Mouse (Mus musculus): ENCODE results near the gene Ltb4r2.

The Ltb4r2 gene

DNA sequence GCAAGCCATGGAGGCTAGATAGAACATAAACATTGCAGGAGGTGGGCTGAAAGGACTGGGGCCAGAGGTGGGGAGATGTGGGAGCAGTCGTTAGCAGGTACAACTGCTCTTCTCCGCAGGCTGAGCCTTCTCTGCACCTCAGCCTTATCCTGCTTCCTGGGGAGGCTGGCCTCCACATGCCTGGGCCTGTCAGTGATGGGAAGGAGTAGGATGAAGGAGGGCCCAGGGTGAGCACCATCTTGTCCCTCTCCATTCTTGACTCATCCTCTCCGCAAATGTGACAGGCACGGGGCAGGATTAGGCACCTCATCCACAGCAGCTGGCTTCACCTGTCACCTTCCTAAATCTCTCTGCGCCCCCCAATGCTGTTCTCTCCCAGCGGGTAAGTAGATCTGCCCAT, at the start of gene Ltb4r2:
TSS of gene Ltb4r2 (plus strand) at position 266 of the 400 bp plus-strand sequence.
- DNase-seq (ENCODE audit: low spot score in 2 of 2), result no peak

- DNase-seq (ENCODE audit: low spot score in 2 of 2), result no peak
Observed at GRCm38 (mm10) chr14:55711786-55712185, 49.4 kb upstream of the Ltb4r2 start.

DNA sequence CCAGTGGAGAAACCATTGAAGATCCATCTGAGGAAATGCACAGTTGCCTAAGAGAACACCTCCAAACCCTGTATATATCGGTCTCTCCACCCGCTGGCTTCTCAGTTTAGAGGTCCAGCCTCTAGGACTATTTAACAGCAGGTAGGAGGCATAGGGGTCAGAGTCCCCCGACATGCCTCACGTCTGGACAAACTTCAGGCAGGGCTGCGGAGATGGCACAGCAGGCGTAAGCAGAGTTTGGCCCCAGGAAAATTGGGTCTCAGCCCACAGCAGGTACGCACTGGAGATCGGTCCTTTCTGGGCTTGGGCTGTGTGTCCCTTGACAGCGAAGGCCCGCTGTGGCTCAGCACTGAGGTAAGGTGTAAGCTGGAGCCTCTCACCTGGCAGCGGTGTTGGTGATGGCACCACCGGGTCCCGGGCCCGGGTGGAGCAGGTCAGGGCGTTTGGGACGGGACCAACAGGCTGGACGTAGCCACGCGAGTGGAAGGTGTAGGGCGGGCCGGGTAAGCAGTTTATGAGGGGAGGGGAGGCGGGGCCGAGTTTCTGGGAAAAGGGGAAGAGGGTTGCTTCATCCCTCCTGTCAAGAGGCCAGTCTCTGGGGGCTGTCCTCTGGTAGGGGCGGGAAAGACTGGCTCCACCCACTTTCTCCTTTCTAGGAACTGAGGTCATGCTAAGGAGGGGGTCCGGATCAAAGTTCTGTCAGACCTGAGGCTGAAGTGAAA, 48.1 kb upstream of the Ltb4r2 start:
- no peak for DNase-seq (ENCODE audit: low spot score in 2 of 2)

DNA sequence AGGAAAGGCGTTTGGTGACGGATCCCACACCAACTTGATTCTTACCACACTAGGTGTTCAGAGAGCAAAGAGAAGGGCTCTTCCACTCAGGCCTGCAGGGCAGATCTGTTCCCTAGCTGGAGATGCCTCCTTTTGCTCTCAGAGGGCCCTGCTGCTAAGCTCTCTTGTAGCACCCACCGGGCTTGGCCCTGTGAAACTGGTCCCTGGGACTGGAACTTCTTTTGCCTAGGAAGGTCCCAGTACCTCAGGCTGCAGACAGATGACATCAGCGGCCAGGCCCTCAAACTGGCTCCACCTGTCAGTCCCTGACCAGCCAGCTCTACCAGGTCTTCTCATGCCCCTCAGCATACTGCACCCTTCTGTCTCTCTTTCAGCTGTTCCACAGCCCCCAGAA, 47.5 kb upstream of the Ltb4r2 start, which contains the start of gene Tgm1:
TSS of gene Tgm1 (minus strand) at position 198 of the 394 bp plus-strand sequence.
- no peak for DNase-seq (ENCODE audit: low spot score in 2 of 2)

DNA sequence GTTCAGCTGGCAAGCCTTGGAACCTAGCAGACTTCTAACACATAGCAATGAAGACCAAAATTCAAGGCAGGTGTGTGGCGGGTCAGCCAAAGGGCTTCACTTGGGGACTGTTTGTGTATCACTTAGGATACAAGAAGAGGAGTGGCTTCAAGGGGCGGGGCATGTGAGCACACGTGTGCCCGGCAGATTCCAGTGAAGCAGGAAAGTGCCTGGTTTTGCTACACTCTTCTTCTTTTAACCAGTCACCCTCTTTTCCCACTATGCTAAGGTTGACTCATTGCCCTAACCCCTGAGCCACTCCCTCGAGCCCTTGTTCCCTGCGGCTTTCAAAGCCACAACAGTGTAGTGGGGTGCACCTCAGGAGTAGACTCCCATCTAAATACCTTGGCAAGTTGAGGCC, 46.3 kb upstream of the Ltb4r2 start:
- no peak for DNase-seq (ENCODE audit: low spot score in 2 of 2)

- DNase-seq (ENCODE audit: low spot score in 2 of 2), result no peak
Observed at GRCm38 (mm10) chr14:55716271-55716670, 45.0 kb upstream of the Ltb4r2 start.

DNA sequence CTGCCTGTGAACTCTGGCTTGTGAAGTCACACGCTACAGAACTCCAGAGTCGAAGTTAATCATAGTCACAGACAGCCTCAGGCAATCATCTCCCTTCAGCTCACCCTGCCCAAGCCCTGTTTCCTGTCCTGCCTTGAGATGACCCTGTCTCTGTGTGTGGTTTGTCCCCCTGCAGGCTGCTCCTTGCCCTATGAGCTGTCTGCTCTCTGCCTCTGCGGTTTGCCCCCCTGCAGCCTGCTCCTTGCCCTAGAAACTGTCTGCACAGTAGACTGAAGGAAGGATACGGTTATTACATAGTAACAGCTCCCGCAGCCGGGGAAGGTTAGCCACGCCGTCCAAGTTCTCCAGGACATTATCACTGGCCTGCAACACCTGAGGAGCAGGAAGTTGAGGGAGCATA, 44.3 kb upstream of the Ltb4r2 start:
- DNase-seq (ENCODE audit: low spot score in 2 of 2), result no peak

DNA sequence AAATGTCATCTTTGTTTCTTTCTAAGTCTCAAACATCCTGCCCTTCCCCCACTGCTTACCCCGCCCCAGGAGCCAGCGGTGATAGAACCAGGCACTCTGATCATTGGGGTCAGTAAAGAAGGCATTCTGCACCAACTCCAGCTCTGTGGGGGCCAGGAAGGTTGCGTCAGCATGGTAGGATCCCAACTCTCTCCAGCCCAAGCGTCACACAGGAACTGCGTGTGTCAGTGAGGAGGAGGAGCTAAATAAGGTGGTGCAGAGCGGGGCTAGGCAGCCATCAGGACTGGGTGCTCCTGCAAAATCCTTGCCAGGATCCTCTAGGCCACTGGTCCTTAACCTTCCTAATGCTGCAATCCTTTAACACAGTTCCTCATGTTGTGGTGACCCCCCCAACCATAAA, 41.5 kb upstream of the Ltb4r2 start:
- DNase-seq (ENCODE audit: low spot score in 2 of 2), result no peak

DNA sequence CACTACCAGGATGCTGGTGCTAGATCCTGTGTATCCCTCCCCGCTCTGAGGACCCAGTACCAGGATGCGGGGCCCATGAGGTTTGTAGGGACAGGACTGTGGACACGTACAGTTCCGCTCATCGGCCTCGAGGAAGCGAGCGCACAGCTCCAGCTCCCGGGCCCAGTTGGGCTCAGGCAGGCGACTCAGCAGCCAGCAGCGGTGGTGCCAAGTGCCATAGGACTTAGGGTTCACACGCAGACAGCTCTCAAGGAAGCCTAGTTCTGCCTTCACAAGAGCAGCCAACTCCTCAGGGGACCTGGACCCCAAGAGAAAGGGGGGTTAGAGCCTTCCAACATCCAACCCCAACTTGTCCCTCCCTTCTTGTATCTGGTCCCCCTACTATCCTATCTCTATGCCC, 40.6 kb upstream of the Ltb4r2 start:
- DNase-seq (ENCODE audit: low spot score in 2 of 2), result no peak

- DNase-seq (ENCODE audit: low spot score in 2 of 2), result no peak
Observed at GRCm38 (mm10) chr14:55721076-55721475, 40.2 kb upstream of the Ltb4r2 start.

- DNase-seq (ENCODE audit: low spot score in 2 of 2), result peak; percentile 90 to 93
Observed at GRCm38 (mm10) chr14:55721700-55722437, 39.4 kb upstream of the Ltb4r2 start, which contains the start of gene Rabggta. Rabggta (minus strand) TSS chr14:55722263.

- DNase-seq (ENCODE audit: low spot score in 2 of 2), result no peak
Observed at GRCm38 (mm10) chr14:55722438-55722945, 38.7 kb upstream of the Ltb4r2 start.

GRCm38 (mm10) chr14:55723433-55723832, 37.8 kb upstream of the Ltb4r2 start:
- DNase-seq (ENCODE audit: low spot score in 2 of 2), result no peak

DNA sequence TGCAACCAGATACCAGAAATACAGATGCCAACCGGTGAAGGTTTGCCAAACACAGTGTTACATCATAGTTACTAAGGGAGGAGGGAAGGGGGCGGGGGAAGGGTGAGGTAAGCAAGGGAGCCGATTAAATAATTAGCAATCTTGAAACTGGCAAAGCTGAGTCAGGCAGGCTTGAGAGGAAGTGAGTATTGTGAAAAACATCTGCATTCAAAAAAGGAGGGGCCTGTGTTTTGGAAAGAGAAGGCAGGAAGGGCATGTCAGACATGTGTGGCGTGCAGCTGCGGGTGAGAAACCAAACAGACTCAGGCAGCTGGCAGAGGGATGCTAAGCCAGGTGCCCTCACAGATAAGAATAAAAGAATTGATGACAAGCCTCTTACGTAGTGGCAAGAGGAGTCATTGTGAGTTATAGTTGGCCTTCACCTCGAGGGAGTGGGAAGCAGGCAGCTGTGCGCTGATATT, 36.8 kb upstream of the Ltb4r2 start:
- DNase-seq (ENCODE audit: low spot score in 2 of 2), result no peak

DNA sequence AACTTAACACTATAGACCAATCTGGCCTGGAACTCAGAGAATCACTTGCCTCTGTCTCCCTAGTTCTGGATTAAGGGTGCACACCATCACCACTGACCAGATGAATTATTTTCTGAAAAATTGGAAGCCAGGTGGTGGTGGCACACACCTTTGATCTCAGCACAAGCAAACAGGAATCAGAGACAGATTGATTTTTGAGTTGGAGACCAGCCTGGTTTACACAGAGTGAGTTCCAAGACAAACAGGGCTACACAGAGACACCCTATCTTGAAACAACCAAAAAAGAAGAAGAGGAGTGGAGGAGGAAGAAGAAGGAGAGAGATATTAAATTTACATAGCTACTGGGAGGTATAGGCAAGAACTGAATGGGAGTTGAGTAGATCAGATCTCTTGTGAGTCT, 35.0 kb upstream of the Ltb4r2 start:
- no peak for DNase-seq (ENCODE audit: low spot score in 2 of 2)

DNA sequence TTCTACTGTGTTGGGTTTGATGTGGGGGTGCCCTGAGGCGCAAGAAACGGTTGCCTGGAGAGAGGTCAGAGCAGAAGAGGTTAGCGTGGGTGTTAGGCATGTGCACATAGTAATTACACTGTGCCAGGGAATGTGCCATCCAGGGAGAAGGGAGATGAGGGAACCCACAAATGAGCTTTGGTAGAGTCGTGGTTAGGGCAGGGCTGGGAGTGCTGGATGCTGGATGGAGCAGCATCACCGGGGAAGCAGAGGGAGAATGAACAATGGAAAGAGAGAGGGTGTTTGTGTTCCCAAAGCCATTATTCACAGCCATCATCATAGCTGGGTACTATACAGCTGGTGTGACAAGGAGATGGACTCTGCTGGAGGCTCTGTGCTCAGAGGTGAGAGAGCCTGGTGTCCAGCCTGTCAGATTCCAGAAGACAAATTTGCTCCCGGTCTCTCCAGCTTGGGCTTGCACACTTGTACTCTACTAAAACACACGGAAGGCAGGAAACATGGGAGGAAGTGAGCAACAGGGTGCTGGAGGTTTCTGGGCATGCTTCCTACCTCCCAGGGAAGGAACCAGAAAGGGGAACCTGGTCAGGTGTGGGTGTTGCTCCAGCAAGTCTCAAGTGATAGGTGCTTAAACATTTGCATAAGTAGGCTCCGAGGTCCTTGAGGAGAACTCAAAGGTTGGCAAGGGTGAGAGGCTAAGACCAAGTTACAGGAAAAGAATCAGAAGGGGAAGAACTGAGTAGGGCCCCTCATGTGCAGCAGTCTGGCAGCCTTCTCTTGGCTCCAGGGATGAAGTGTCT, 33.1 kb upstream of the Ltb4r2 start:
- no peak for DNase-seq (ENCODE audit: low spot score in 2 of 2)

DNA sequence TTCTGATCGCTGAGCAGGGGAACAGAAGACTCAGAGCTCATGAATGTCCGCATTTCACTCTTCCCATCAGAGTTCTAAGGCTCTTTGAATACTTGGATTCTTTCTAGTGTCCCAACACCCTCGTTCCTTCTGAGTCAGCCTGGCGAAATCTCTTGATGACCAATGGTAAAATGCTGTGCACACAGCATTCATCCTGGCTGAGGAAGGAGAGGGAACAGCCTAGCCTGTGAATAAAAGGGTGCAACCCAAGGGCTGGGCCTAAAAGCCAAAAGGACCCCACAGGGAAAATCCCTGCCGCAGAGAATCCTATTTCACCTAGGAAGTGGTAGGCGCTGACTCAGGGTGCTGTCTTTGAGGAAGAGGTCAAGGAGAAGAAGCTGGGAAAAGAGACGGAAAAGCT, 31.1 kb upstream of the Ltb4r2 start:
- DNase-seq (ENCODE audit: low spot score in 2 of 2), result no peak

DNA sequence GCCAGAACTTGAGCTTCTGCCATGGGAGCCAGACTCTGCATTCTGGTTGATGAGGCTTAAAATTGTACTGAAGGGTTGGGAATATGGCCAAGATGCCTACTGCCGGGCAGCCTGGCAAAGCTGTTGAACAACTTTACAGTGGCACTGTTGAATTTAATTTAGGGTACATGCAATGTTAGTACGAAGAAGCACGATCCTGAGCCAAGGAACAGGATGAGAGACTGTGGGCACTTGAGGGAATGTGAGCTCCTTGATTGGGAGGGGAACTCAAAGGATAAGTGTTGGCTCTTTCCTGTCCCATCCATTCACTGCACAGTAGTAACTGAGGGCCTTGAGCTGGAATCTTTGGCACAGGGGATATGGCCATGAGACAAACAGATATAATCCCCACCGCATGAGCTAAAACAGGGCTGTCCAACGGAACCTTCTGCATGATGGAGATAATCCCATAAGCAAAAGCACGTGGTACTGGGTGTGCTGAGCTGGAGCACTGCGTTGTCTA, 30.6 kb upstream of the Ltb4r2 start:
- DNase-seq (ENCODE audit: low spot score in 2 of 2), result peak in 1 of 2 experiments; percentile 21

GRCm38 (mm10) chr14:55733889-55734288, 27.3 kb upstream of the Ltb4r2 start:
- no peak for DNase-seq (ENCODE audit: low spot score in 2 of 2)

GRCm38 (mm10) chr14:55734869-55735268, 26.4 kb upstream of the Ltb4r2 start:
- no peak for DNase-seq (ENCODE audit: low spot score in 2 of 2)

GRCm38 (mm10) chr14:55735334-55735733, 25.9 kb upstream of the Ltb4r2 start:
- no peak for DNase-seq (ENCODE audit: low spot score in 2 of 2)

GRCm38 (mm10) chr14:55735758-55736157, 25.5 kb upstream of the Ltb4r2 start:
- no peak for DNase-seq (ENCODE audit: low spot score in 2 of 2)

Data from right cerebral cortex, postnatal 36 days (tissue).